Mouse (Mus musculus): ENCODE measurements at regions not wholly inside any gene's neighbourhood (a gene's known extent, or its start where the extent isn't known, plus 50 kb on each side); places are given as distances from the start of the nearest gene placed in this dataset.

GRCm38 (mm10) chr11:63252012-63252856 lies 123.5 kb downstream of the Pmp22 start:
- TF ChIP-seq CTCF (IDR thresholded peaks at IDR 0.05) (no peak), EP300 (IDR thresholded peaks at IDR 0.05) (no peak)
